Mouse (Mus musculus) testis, adult 2 months (tissue): ENCODE data around the gene A430033K04Rik.

ENCODE experiments used
- CTCF ChIP-seq: fragments of 200-500 bp; IDR thresholded peaks from 2 replicates; pipeline ENCODE4 v1.5.1; 2012; ENCODE audit warnings: low read depth, mild to moderate bottlenecking, inconsistent platforms, low read length, moderate library complexity; ENCODE audit not compliant: control insufficient read depth, insufficient read depth, insufficient replicate concordance
- POLR2A ChIP-seq: fragments of 200-500 bp; IDR thresholded peaks from 2 replicates; pipeline ENCODE4 v1.6.1; 2012; ENCODE audit warnings: low read depth, mild to moderate bottlenecking, inconsistent platforms, low read length, moderate library complexity; ENCODE audit not compliant: control insufficient read depth

GRCm38 (mm10) chr5:138587396-138587795 is 35.3 kb upstream of the A430033K04Rik start:
- TF ChIP-seq CTCF (no peak), POLR2A (no peak)
